Mouse (Mus musculus) limb, embryonic 14.5 days (tissue): ENCODE results near the gene 2510039O18Rik. TPM values are rescaled to one million over a fixed set of nuclear protein-coding genes. Genes with fewer than 3 reads are reported as not detected.

Experiments used
- ATAC-seq: fragments of 200-750 bp; cut with Nextera tagmentation; 2 replicates; pipeline ENCODE4 v1.8.0; 2017; ENCODE audit warnings: low read depth, moderate number of reproducible peaks, moderate TSS enrichment; ENCODE audit not compliant: low FRiP score
- DNase-seq: peaks from one replicate; pipeline ENCODE4 v3.0.0-alpha.2; 2015; ENCODE audit warnings: low spot score
- H3K27ac ChIP-seq: fragments of 300-500 bp; sonication (generic); replicated peaks from 2 replicates; pipeline ENCODE4 v1.5.1; 2014; ENCODE audit warnings: low read depth, mild to moderate bottlenecking, low read length, moderate library complexity, mixed read lengths
- H3K27me3 ChIP-seq: fragments of 300-500 bp; sonication (generic); 2 replicates; pipeline ENCODE4 v1.6.1; 2014; ENCODE audit warnings: low read length, mixed read lengths; ENCODE audit not compliant: control insufficient read depth, insufficient read depth
- H3K36me3 ChIP-seq: fragments of 300-500 bp; sonication (generic); 2 replicates; pipeline ENCODE4 v1.6.1; 2014; ENCODE audit warnings: mild to moderate bottlenecking, low read length, moderate library complexity, mixed read lengths; ENCODE audit not compliant: control insufficient read depth, insufficient read depth
- H3K4me1 ChIP-seq: fragments of 300-500 bp; sonication (generic); 2 replicates; pipeline ENCODE4 v1.6.1; 2014; ENCODE audit warnings: antibody characterized with exemption, low read length, mixed read lengths; ENCODE audit not compliant: control insufficient read depth, insufficient read depth
- H3K4me2 ChIP-seq: fragments of 300-500 bp; sonication (generic); replicated peaks from 2 replicates; pipeline ENCODE4 v1.6.1; 2014; ENCODE audit warnings: low read depth, mild to moderate bottlenecking, low read length, moderate library complexity; ENCODE audit not compliant: severe bottlenecking
- H3K4me3 ChIP-seq: fragments of 300-500 bp; sonication (generic); replicated peaks from 2 replicates; pipeline ENCODE4 v1.5.1; 2014; ENCODE audit warnings: low read length
- H3K9ac ChIP-seq: fragments of 300-500 bp; sonication (generic); 2 replicates; pipeline ENCODE4 v1.6.1; 2014; ENCODE audit warnings: mild to moderate bottlenecking, low read depth, low read length, moderate library complexity; ENCODE audit not compliant: severe bottlenecking
- H3K9me3 ChIP-seq: fragments of 300-500 bp; sonication (generic); 2 replicates; pipeline ENCODE4 v1.6.1; 2016; ENCODE audit warnings: low read length; ENCODE audit not compliant: control insufficient read depth
- POLR2A ChIP-seq: fragments of 200-500 bp; IDR thresholded peaks from 2 replicates; pipeline ENCODE4 v1.8.0; 2012; ENCODE audit warnings: inconsistent platforms, mild to moderate bottlenecking, moderate library complexity, borderline replicate concordance; ENCODE audit not compliant: insufficient read depth, insufficient read length; ENCODE audit errors: extremely low read depth
- WGBS: fragments of 180-500 bp; shearing (Covaris S2); extraction: QIAGEN DNeasy Blood & Tissue Kit; methylation state at CpG from one replicate; pipeline ENCODE4 v1.1.7; 2014; 5-methylcytosine and 5-hydroxymethylcytosine counted together
- polyA plus RNA-seq, 2 experiments: library from polyadenylated mRNA; depleted of rRNA in 1 of 2; stranded (reverse) in 1 of 2; unstranded in 1 of 2; fragments of >200 nt; fragmentation: Nextera tagmentation in 1 of 2; extraction: Ambion mirVana in 1 of 2; gene quantifications; 2 replicates each; pipeline versions ENCODE4 v1.2.1 to v1.2.3; 2012 to 2014

The 2510039O18Rik gene
- polyA plus RNA-seq, 2 experiments: 25.9 to 63.2 TPM

DNA sequence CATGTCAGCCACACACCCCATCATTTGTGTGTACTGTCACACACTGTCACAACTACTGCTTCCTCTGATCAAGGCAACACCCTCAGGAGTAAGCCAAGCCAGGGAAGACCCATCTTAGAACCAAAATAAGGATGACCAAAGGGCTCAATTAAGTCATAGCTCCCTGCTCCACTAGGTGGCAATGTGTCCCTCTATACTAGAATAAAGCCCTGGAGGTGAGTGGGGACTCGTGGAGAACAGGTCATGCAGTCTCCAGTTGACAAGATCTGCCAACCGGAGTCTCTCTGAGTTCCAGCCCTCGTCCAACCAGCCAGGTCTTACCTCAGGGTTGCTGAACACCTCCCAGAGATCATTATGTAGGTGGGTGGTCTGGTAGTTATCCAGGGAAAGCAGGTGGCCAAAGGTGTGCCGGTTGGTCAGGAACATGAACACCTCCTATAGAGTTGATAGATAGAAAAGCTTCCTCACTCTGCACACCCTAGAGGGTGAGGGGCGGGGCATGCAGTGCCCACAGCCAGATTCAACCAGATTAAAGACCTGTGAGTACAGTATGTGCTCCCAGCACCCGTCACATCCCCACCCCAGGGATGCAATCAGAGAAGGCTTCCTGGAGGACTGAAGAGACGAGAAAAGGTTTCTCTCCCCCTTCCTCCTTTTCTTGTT lies 22.1 kb upstream of the 2510039O18Rik start:
- H3K4me2 ChIP-seq: no peak overlapping the region
- H3K27me3 ChIP-seq: no peaks in the 10 kb centered on the region
- WGBS: 59% methylated on average over 7 of the region's 7 CpGs
- no peaks in the 10 kb centered on the region for H3K4me1 ChIP-seq
- no peaks in the 10 kb centered on the region for H3K9me3 ChIP-seq
- H3K36me3 ChIP-seq: peaks cover 77% of the 10 kb centered on the region
- DNase-seq (peak; percentile 55), ATAC-seq (no peak)
- H3K4me3 ChIP-seq: no peak overlapping the region
- no peak overlapping the region for H3K27ac ChIP-seq
- TF ChIP-seq POLR2A: no peak
- no peak overlapping the region for H3K9ac ChIP-seq

DNA sequence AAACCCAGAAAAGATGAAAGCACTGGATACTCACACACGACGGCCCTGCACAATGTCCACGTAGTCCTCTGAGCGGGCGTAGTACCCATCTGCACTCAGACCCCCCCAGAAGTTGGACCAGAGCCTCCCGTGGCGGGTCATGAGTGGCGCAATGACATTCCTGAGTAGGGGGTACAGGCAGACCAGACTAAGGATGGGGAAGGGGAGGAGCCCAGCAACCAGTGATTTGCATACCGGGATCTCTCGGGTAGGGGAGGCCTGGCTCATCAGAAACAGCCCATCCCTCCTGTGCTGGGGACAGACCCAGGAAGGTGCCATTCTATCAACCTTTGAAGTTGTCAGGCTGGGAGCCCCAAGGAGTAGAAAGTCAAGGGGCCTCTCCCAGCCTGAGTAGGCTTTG lies 19.7 kb upstream of the 2510039O18Rik start:
- no peak overlapping the region for H3K4me3 ChIP-seq
- H3K9me3 ChIP-seq: no peaks in the 10 kb centered on the region
- H3K9ac ChIP-seq: no peak overlapping the region
- peaks cover 78% of the 10 kb centered on the region for H3K36me3 ChIP-seq
- DNase-seq (no peak), ATAC-seq (no peak)
- no peaks in the 10 kb centered on the region for H3K4me1 ChIP-seq
- TF ChIP-seq POLR2A: no peak
- WGBS: 49% methylated on average over 10 of the region's 10 CpGs
- no peak overlapping the region for H3K4me2 ChIP-seq
- no peaks in the 10 kb centered on the region for H3K27me3 ChIP-seq
- H3K27ac ChIP-seq: no peak overlapping the region

DNA sequence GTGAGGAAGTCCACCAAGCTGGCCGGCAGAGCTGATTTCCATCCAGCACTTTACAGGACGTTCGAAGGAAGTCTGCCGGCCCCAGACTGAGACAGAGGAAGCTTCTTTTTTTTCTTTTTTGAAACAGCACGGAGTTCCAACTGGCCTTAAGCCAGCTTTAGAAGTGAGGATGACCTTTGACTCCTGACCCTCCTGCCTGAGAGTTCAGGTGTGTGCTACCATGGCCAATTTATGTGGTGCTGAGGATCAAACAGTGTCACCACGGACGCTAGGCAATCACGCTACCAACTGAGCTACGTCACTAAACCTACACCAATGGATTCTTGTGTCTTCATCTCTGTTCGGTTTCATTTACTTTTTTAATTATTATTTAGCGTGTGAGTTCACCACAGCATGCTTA lies 18.4 kb upstream of the 2510039O18Rik start:
- H3K9ac ChIP-seq: no peak overlapping the region
- no peak overlapping the region for H3K27ac ChIP-seq
- ATAC-seq (no peak), DNase-seq (no peak)
- H3K9me3 ChIP-seq: no peaks in the 10 kb centered on the region
- no peaks in the 10 kb centered on the region for H3K27me3 ChIP-seq
- no peak overlapping the region for H3K4me2 ChIP-seq
- no peaks in the 10 kb centered on the region for H3K4me1 ChIP-seq
- H3K36me3 ChIP-seq: peaks cover 77% of the 10 kb centered on the region
- no peak for TF ChIP-seq POLR2A
- no peak overlapping the region for H3K4me3 ChIP-seq
- 75% methylated on average over 11 of the region's 11 CpGs for WGBS

DNA sequence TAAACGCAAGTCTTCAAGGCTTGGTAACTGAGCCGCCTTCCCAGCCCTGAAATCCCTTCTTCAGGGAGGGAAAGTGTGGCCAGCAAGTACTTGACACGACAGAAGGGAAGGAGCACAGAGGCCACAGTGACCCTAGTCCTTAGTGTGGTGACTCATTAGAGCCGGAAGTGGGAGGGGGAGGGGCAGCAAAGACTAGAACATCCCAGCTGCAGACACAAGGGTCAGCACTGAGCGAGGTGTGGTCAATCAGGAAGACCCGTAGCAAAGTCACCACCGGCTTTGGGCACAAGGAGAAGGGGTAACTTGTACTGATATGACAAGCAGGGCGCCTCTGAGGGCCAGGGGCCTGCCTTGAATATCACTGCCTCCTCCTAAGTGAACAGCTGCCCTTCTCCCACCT lies 13.0 kb upstream of the 2510039O18Rik start:
- H3K4me1 ChIP-seq: no peaks in the 10 kb centered on the region
- H3K4me3 ChIP-seq: no peak overlapping the region
- H3K9ac ChIP-seq: no peak overlapping the region
- no peak overlapping the region for H3K4me2 ChIP-seq
- no peak for TF ChIP-seq POLR2A
- no peak for DNase-seq
- WGBS: 43% methylated on average over 6 of the region's 8 CpGs
- H3K9me3 ChIP-seq: no peaks in the 10 kb centered on the region
- H3K27ac ChIP-seq: no peak overlapping the region
- H3K36me3 ChIP-seq: peaks cover 82% of the 10 kb centered on the region
- no peak for ATAC-seq
- H3K27me3 ChIP-seq: no peaks in the 10 kb centered on the region

DNA sequence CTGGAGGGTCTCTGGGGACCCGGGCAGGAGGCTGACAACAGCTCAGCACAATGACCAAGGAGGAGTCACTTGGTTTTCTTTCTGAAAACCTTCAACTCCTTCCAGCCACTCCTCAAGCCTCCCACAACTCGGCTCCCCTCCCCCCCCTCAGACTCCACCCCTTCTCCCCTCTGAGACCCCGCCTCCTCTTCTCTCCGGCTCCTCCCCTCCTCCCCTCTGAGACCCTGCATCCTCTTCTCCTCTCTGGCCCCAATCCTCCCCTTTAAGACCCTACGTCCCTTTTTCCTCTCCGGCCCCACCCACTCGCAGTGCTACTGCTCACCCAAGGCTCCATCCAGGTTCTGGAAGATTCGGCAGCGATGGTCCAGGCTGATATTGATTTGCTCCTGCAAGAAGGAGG lies 12.6 kb upstream of the 2510039O18Rik start:
- H3K4me1 ChIP-seq: no peaks in the 10 kb centered on the region
- H3K4me2 ChIP-seq: no peak overlapping the region
- DNase-seq (no peak), ATAC-seq (no peak)
- no peak overlapping the region for H3K9ac ChIP-seq
- WGBS: 29% methylated on average over 9 of the region's 9 CpGs
- H3K4me3 ChIP-seq: no peak overlapping the region
- H3K27ac ChIP-seq: no peak overlapping the region
- no peak for TF ChIP-seq POLR2A
- no peaks in the 10 kb centered on the region for H3K27me3 ChIP-seq
- H3K36me3 ChIP-seq: peaks cover 79% of the 10 kb centered on the region
- H3K9me3 ChIP-seq: no peaks in the 10 kb centered on the region
